Mouse (Mus musculus): ENCODE measurements around the gene Bptf. TPM values are rescaled to one million over a fixed set of nuclear protein-coding genes. Genes with fewer than 3 reads are reported as not detected.
A peak's percentile ranks its signal among the peaks of the same experiment; 100 is the strongest.
"Not testable (repeated sequence)": the region's sequence is repeated elsewhere in the genome, so short reads cannot be mapped to it uniquely, and the experiment has no call there.

Bptf gene
- total RNA-seq, 1 experiment = 86.4 TPM

- H3K4me1 ChIP-seq (ENCODE audit: control insufficient read depth in 2 of 2, insufficient read depth in 2 of 2, low read length in 2 of 2, poor library complexity in 1 of 2) = peaks cover 2 to 7% of the 10 kb centered on the region in 2 experiments; a peak in 3 of 4 replicates
- DNase-seq (ENCODE audit: low read depth, low spot score) = no peak
- peak overlapping the region; percentile 88 to 96 for H3K4me3 ChIP-seq (ENCODE audit: insufficient read depth in 1 of 2, low read depth in 1 of 2, low read length in 2 of 2, poor library complexity in 1 of 2, severe bottlenecking in 1 of 2)
- in situ Hi-C loops (cut with MboI; ENCODE audit: low sequenced_read_pairs in 2 of 2, unreplicated experiment in 2 of 2) = no loop called here
- H3K9me3 ChIP-seq (ENCODE audit: control insufficient read depth, insufficient read depth, low read depth, low read length) = no peaks in the 10 kb centered on the region
- TF ChIP-seq ZC3H11A (IDR thresholded peaks at IDR 0.05; ENCODE audit: borderline replicate concordance, low read depth, low read length) = no peak
- no peak for TF ChIP-seq CHD2 (IDR thresholded peaks at IDR 0.05; ENCODE audit: low read depth, low read length)
- no peak for TF ChIP-seq MAFK (IDR thresholded peaks at IDR 0.05; ENCODE audit: insufficient read depth, low read depth, low read length)
- TF ChIP-seq HCFC1 (IDR thresholded peaks at IDR 0.05; ENCODE audit: borderline replicate concordance, insufficient read depth, low read length) = no peak
- no peak for TF ChIP-seq ZNF384 (IDR thresholded peaks at IDR 0.05; ENCODE audit: low read depth, low read length)
- H3K27ac ChIP-seq (ENCODE audit: insufficient read depth, low read depth, low read length, poor library complexity, severe bottlenecking) = peak overlapping the region; percentile 78
- peaks cover 35% of the 10 kb centered on the region for H3K36me3 ChIP-seq (ENCODE audit: control insufficient read depth, insufficient read depth, low read length, poor library complexity, severe bottlenecking)
- H3K9ac ChIP-seq (ENCODE audit: insufficient read depth, low read depth, low read length, poor library complexity, severe bottlenecking) = peak overlapping the region; percentile 98
Measured at GRCm38 (mm10) chr11:106998651-106999150, 133.2 kb downstream of the Bptf start.

- DNase-seq (ENCODE audit: low read depth, low spot score) = no peak
- H3K36me3 ChIP-seq (ENCODE audit: control insufficient read depth, insufficient read depth, low read length, poor library complexity, severe bottlenecking) = peaks cover 38% of the 10 kb centered on the region
- peak overlapping the region; percentile 88 to 96 for H3K4me3 ChIP-seq (ENCODE audit: insufficient read depth in 1 of 2, low read depth in 1 of 2, low read length in 2 of 2, poor library complexity in 1 of 2, severe bottlenecking in 1 of 2)
- no peak overlapping the region for H3K27ac ChIP-seq (ENCODE audit: insufficient read depth, low read depth, low read length, poor library complexity, severe bottlenecking)
- peaks cover 2 to 7% of the 10 kb centered on the region in 2 experiments; a peak in 3 of 4 replicates for H3K4me1 ChIP-seq (ENCODE audit: control insufficient read depth in 2 of 2, insufficient read depth in 2 of 2, low read length in 2 of 2, poor library complexity in 1 of 2)
- H3K9me3 ChIP-seq (ENCODE audit: control insufficient read depth, insufficient read depth, low read depth, low read length) = no peaks in the 10 kb centered on the region
- H3K9ac ChIP-seq (ENCODE audit: insufficient read depth, low read depth, low read length, poor library complexity, severe bottlenecking) = peak overlapping the region; percentile 98; the same call in 1 of the 2 replicates
- no peak for TF ChIP-seq MAFK (IDR thresholded peaks at IDR 0.05; ENCODE audit: insufficient read depth, low read depth, low read length)
- TF ChIP-seq ZNF384 (IDR thresholded peaks at IDR 0.05; ENCODE audit: low read depth, low read length) = no peak
- no peak for TF ChIP-seq HCFC1 (IDR thresholded peaks at IDR 0.05; ENCODE audit: borderline replicate concordance, insufficient read depth, low read length)
- TF ChIP-seq CHD2 (IDR thresholded peaks at IDR 0.05; ENCODE audit: low read depth, low read length) = no peak
- no peak for TF ChIP-seq ZC3H11A (IDR thresholded peaks at IDR 0.05; ENCODE audit: borderline replicate concordance, low read depth, low read length)
- in situ Hi-C loops (cut with MboI; ENCODE audit: low sequenced_read_pairs in 2 of 2, unreplicated experiment in 2 of 2) = no loop called here
Measured at GRCm38 (mm10) chr11:106997976-106998375, 134.0 kb downstream of the Bptf start.

GRCm38 (mm10) chr11:106996492-106996891, 135.4 kb downstream of the Bptf start:
- H3K4me3 ChIP-seq (ENCODE audit: insufficient read depth in 1 of 2, low read depth in 1 of 2, low read length in 2 of 2, poor library complexity in 1 of 2, severe bottlenecking in 1 of 2) = peak overlapping the region; percentile 88 to 96; a peak in 3 of 4 replicates
- not testable (repeated sequence) for H3K27ac ChIP-seq (ENCODE audit: insufficient read depth, low read depth, low read length, poor library complexity, severe bottlenecking); H3K9ac ChIP-seq (ENCODE audit: insufficient read depth, low read depth, low read length, poor library complexity, severe bottlenecking)

GRCm38 (mm10) chr11:106994246-106995085, 137.5 kb downstream of the Bptf start:
- in situ Hi-C loops (cut with MboI; ENCODE audit: low sequenced_read_pairs in 2 of 2, unreplicated experiment in 2 of 2) = no loop called here
- no peak for DNase-seq (ENCODE audit: low read depth, low spot score)
- Histone ChIP-seq H3K4me3 (ENCODE audit: insufficient read depth in 1 of 2, low read depth in 1 of 2, low read length in 2 of 2, poor library complexity in 1 of 2, severe bottlenecking in 1 of 2) (no peak overlapping the region), H3K4me1 (ENCODE audit: control insufficient read depth in 2 of 2, insufficient read depth in 2 of 2, low read length in 2 of 2, poor library complexity in 1 of 2) (peaks cover 2 to 4% of the 10 kb centered on the region in 2 experiments; a peak in 3 of 4 replicates), H3K36me3 (ENCODE audit: control insufficient read depth, insufficient read depth, low read length, poor library complexity, severe bottlenecking) (peaks cover 58% of the 10 kb centered on the region), H3K27ac (ENCODE audit: insufficient read depth, low read depth, low read length, poor library complexity, severe bottlenecking) (no peak overlapping the region), H3K9me3 (ENCODE audit: control insufficient read depth, insufficient read depth, low read depth, low read length) (no peaks in the 10 kb centered on the region), H3K9ac (ENCODE audit: insufficient read depth, low read depth, low read length, poor library complexity, severe bottlenecking) (no peak overlapping the region)
- TF ChIP-seq HCFC1 (IDR thresholded peaks at IDR 0.05; ENCODE audit: borderline replicate concordance, insufficient read depth, low read length) (no peak), ZNF384 (IDR thresholded peaks at IDR 0.05; ENCODE audit: low read depth, low read length) (no peak), CHD2 (IDR thresholded peaks at IDR 0.05; ENCODE audit: low read depth, low read length) (no peak), MAFK (IDR thresholded peaks at IDR 0.05; ENCODE audit: insufficient read depth, low read depth, low read length) (no peak), ZC3H11A (IDR thresholded peaks at IDR 0.05; ENCODE audit: borderline replicate concordance, low read depth, low read length) (no peak)

More at GRCm38 (mm10) chr11:106996492-106996891, 135.4 kb downstream of the Bptf start:
- DNase-seq (ENCODE audit: low read depth, low spot score); H3K4me1 ChIP-seq (ENCODE audit: control insufficient read depth in 2 of 2, insufficient read depth in 2 of 2, low read length in 2 of 2, poor library complexity in 1 of 2); in situ Hi-C loops (cut with MboI; ENCODE audit: low sequenced_read_pairs in 2 of 2, unreplicated experiment in 2 of 2); H3K9me3 ChIP-seq (ENCODE audit: control insufficient read depth, insufficient read depth, low read depth, low read length): not testable (repeated sequence)
- peaks cover 47% of the 10 kb centered on the region for H3K36me3 ChIP-seq (ENCODE audit: control insufficient read depth, insufficient read depth, low read length, poor library complexity, severe bottlenecking)

All from ES-E14 (cell line).